Mouse (Mus musculus): ENCODE results near the gene Ercc2. TPM values are rescaled to one million over a fixed set of nuclear protein-coding genes. Genes with fewer than 3 reads are reported as not detected.

The Ercc2 gene
- polyA plus RNA-seq, 2 experiments, result 4.6 to 11.7 TPM

DNA sequence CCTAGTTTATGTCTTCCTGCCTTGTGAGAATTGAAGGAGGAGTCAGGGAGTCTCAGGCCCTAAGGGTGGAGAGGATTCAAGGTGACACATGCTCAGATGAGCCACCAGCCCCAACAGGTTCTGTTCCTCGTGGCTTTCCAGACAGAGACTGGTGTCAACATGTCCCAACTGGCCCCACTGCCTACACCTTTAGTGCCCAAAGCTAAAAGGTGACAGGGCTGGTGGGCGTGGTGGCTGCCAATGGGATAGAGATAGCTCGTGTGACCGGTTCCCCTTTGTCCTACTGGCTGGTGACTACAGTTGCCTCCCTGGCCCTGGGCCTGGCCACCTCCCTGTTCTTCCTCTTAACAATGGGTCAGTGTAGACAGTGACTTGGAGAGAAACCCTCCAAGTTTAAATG lies 16.4 kb upstream of the Ercc2 start:
- no peaks in the 10 kb centered on the region for H3K36me3 ChIP-seq (replicated peaks; ENCODE audit: control insufficient read depth, insufficient read depth, low read depth)
- no peak overlapping the region for H3K4me3 ChIP-seq (ENCODE audit: insufficient read depth in 1 of 2, low read depth in 2 of 2, low read length in 2 of 2)
- H3K9me3 ChIP-seq (ENCODE audit: control insufficient read depth, low read length), result no peaks in the 10 kb centered on the region
- no peak overlapping the region for H3K9ac ChIP-seq (replicated peaks)
- no peak overlapping the region for H3K4me2 ChIP-seq (ENCODE audit: low read depth)
- peaks cover 5% of the 10 kb centered on the region for H3K27me3 ChIP-seq (ENCODE audit: control insufficient read depth, insufficient read depth, low read length)
- ATAC-seq (ENCODE audit: insufficient read depth), result no peak
- no peak for DNase-seq (ENCODE audit: low read depth in 3 of 3, low spot score in 3 of 3)
- H3K27ac ChIP-seq, result no peak overlapping the region
- H3K4me1 ChIP-seq (replicated peaks; ENCODE audit: control insufficient read depth in 2 of 2, insufficient read depth in 2 of 2, low read length in 1 of 2), result peaks cover 15 to 16% of the 10 kb centered on the region in 2 experiments
- WGBS (ENCODE audit: insufficient replicate concordance), result 50% methylated on average over 4 of the region's 4 CpGs
- TF ChIP-seq EP300 (IDR thresholded peaks at IDR 0.05; ENCODE audit: low read depth), result no peak
- TF ChIP-seq CTCF (IDR thresholded peaks at IDR 0.05; ENCODE audit: low read depth), result no peak

DNA sequence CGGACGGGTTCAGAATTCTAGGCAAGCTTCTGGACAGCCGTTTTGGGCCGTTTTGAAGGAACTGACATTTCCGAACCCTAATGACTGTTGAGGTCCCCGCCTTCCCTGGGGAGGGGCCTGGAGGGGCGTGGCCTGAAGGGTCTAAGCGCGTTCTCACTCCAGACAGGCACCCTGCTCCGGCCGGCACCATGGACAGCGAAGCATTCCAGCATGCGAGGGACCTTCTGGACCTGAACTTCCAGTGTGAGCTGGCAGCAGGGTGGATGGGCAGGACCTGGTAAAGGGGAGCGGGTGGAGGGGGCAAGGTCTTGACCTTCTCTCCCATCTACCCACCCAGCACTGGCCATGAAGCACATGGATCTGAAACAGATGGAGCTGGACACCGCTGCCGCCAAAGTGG lies 13.4 kb upstream of the Ercc2 start:
- Histone ChIP-seq H3K27me3 (ENCODE audit: control insufficient read depth, insufficient read depth, low read length) (peaks cover 5% of the 10 kb centered on the region), H3K9ac (replicated peaks) (no peak overlapping the region), H3K27ac (no peak overlapping the region), H3K4me1 (replicated peaks; ENCODE audit: control insufficient read depth in 2 of 2, insufficient read depth in 2 of 2, low read length in 1 of 2) (no peaks in the 10 kb centered on the region), H3K4me2 (ENCODE audit: low read depth) (no peak overlapping the region), H3K9me3 (ENCODE audit: control insufficient read depth, low read length) (no peaks in the 10 kb centered on the region), H3K36me3 (replicated peaks; ENCODE audit: control insufficient read depth, insufficient read depth, low read depth) (no peaks in the 10 kb centered on the region), H3K4me3 (ENCODE audit: insufficient read depth in 1 of 2, low read depth in 2 of 2, low read length in 2 of 2) (no peak overlapping the region)
- ATAC-seq (ENCODE audit: insufficient read depth) (no peak), DNase-seq (ENCODE audit: low read depth in 3 of 3, low spot score in 3 of 3) (no peak)
- 18% methylated on average over 16 of the region's 16 CpGs for WGBS (ENCODE audit: insufficient replicate concordance)
- TF ChIP-seq EP300 (IDR thresholded peaks at IDR 0.05; ENCODE audit: low read depth), result no peak

DNA sequence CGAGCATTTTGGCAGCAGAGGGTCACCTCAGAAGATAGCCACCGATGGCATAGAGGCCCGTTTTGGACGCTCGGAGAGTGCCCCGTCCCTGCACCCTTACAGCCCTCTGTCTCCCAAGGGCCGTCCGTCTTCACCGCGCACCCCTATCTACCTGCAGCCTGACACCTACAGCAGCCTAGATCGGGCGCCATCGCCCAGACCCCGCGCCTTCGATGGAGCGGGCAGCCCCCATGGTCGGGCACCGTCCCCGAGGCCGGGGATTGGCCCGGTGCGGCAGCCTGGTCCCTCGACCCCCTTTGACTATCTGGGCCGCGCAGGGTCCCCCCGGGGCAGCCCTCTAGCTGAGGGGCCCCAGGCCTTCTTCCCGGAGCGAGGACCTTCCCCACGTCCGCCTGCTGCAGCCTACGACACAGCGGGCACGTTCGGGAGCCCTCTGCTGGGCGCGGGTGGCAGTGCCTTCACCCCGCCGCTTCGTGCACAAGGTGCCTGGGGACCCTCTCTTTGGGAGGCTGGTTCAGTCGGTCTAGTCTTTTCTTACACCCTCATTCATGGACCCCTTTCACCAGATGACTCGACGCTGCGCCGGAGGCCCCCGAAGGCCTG lies 11.9 kb upstream of the Ercc2 start:
- DNase-seq (ENCODE audit: low read depth in 3 of 3, low spot score in 3 of 3) (no peak), ATAC-seq (ENCODE audit: insufficient read depth) (peak; percentile 40; the same call in 1 of the 2 replicates)
- TF ChIP-seq CTCF (IDR thresholded peaks at IDR 0.05; ENCODE audit: low read depth) (peak; percentile 85), EP300 (IDR thresholded peaks at IDR 0.05; ENCODE audit: low read depth) (no peak)
- Histone ChIP-seq H3K9me3 (ENCODE audit: control insufficient read depth, low read length) (no peaks in the 10 kb centered on the region), H3K4me3 (ENCODE audit: insufficient read depth in 1 of 2, low read depth in 2 of 2, low read length in 2 of 2) (peak overlapping the region in 1 of 2 experiments; percentile 25; a peak in 1 of 4 replicates), H3K36me3 (replicated peaks; ENCODE audit: control insufficient read depth, insufficient read depth, low read depth) (no peaks in the 10 kb centered on the region), H3K27me3 (ENCODE audit: control insufficient read depth, insufficient read depth, low read length) (peaks cover 5% of the 10 kb centered on the region), H3K9ac (replicated peaks) (0 out of 2 replicates have a peak overlapping the region, but pooled peaks have one; percentile 7), H3K4me2 (ENCODE audit: low read depth) (peak overlapping the region; percentile 57), H3K4me1 (replicated peaks; ENCODE audit: control insufficient read depth in 2 of 2, insufficient read depth in 2 of 2, low read length in 1 of 2) (no peaks in the 10 kb centered on the region), H3K27ac (no peak overlapping the region)
- 13% methylated on average over 46 of the region's 46 CpGs for WGBS (ENCODE audit: insufficient replicate concordance)

DNA sequence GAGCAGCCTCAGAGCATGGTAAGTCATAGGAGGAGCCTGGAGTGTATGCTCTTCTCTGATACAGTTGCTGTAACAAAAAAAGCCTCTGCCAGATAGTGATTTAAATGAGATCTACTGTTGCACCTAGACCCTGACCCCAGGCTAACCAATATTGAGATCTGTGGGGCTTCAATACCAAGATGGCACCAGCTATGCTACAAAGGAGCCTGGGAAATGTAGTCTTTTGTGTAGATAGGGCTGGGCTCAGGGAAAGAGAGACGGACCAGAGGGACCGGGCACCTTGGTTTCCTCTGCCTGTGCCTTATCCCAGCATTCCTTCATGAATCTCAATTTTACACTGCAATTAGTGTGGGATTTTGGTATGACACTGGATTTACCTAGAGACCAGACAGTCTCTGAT lies 8.4 kb upstream of the Ercc2 start:
- peaks cover 5% of the 10 kb centered on the region for H3K27me3 ChIP-seq (ENCODE audit: control insufficient read depth, insufficient read depth, low read length)
- DNase-seq (ENCODE audit: low read depth in 3 of 3, low spot score in 3 of 3), result no peak
- no peaks in the 10 kb centered on the region for H3K36me3 ChIP-seq (replicated peaks; ENCODE audit: control insufficient read depth, insufficient read depth, low read depth)
- no peak overlapping the region for H3K9ac ChIP-seq (replicated peaks)
- H3K9me3 ChIP-seq (ENCODE audit: control insufficient read depth, low read length), result no peaks in the 10 kb centered on the region
- WGBS (ENCODE audit: insufficient replicate concordance), result 65% methylated on average over 2 of the region's 2 CpGs
- H3K4me3 ChIP-seq (ENCODE audit: insufficient read depth in 1 of 2, low read depth in 2 of 2, low read length in 2 of 2), result no peak overlapping the region
- no peak for ATAC-seq (ENCODE audit: insufficient read depth)
- H3K4me1 ChIP-seq (replicated peaks; ENCODE audit: control insufficient read depth in 2 of 2, insufficient read depth in 2 of 2, low read length in 1 of 2), result no peaks in the 10 kb centered on the region
- H3K4me2 ChIP-seq (ENCODE audit: low read depth), result no peak overlapping the region
- TF ChIP-seq EP300 (IDR thresholded peaks at IDR 0.05; ENCODE audit: low read depth), result no peak
- TF ChIP-seq CTCF (IDR thresholded peaks at IDR 0.05; ENCODE audit: low read depth), result no peak
- no peak overlapping the region for H3K27ac ChIP-seq

DNA sequence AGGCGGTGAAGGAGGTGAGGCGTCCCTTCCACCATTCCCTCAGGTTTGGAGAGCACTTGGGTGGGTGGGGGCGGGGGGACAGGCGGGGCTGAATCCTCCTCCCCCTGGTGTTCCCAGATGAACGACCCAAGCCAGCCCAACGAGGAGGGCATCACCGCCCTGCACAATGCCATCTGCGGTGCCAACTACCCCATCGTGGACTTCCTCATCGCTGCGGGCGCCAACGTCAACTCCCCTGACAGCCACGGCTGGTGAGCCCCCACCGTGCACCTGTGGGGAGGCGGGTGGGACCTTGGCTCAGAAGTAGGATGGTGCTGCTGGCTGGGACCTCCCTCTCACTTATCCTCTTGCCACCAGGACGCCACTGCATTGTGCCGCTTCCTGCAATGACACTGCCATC lies 6.4 kb upstream of the Ercc2 start:
- no peak for DNase-seq (ENCODE audit: low read depth in 3 of 3, low spot score in 3 of 3)
- TF ChIP-seq EP300 (IDR thresholded peaks at IDR 0.05; ENCODE audit: low read depth), result no peak
- no peak for TF ChIP-seq CTCF (IDR thresholded peaks at IDR 0.05; ENCODE audit: low read depth)
- H3K27ac ChIP-seq, result no peak overlapping the region
- H3K4me3 ChIP-seq (ENCODE audit: insufficient read depth in 1 of 2, low read depth in 2 of 2, low read length in 2 of 2), result no peak overlapping the region
- no peak for ATAC-seq (ENCODE audit: insufficient read depth)
- no peak overlapping the region for H3K9ac ChIP-seq (replicated peaks)
- no peak overlapping the region for H3K4me2 ChIP-seq (ENCODE audit: low read depth)
- no peaks in the 10 kb centered on the region for H3K4me1 ChIP-seq (replicated peaks; ENCODE audit: control insufficient read depth in 2 of 2, insufficient read depth in 2 of 2, low read length in 1 of 2)
- no peaks in the 10 kb centered on the region for H3K9me3 ChIP-seq (ENCODE audit: control insufficient read depth, low read length)
- H3K27me3 ChIP-seq (ENCODE audit: control insufficient read depth, insufficient read depth, low read length), result no peaks in the 10 kb centered on the region
- WGBS (ENCODE audit: insufficient replicate concordance), result 71% methylated on average over 18 of the region's 18 CpGs
- H3K36me3 ChIP-seq (replicated peaks; ENCODE audit: control insufficient read depth, insufficient read depth, low read depth), result no peaks in the 10 kb centered on the region

Data from liver, embryonic 14.5 days (tissue).